Mouse (Mus musculus) thymus, adult 2 months (tissue): ENCODE data around the gene Zcwpw1.

ENCODE experiments used
- CTCF ChIP-seq: fragments of 200-500 bp; IDR thresholded peaks from 2 replicates; pipeline ENCODE4 v1.5.1; 2012; ENCODE audit warnings: mild to moderate bottlenecking, control low read depth, low read length, moderate library complexity, borderline replicate concordance; ENCODE audit not compliant: control insufficient read depth, poor library complexity, insufficient read depth; ENCODE audit errors: extremely low read depth
- POLR2A ChIP-seq: fragments of 200-500 bp; IDR thresholded peaks from 2 replicates; pipeline ENCODE4 v1.6.1; 2012; ENCODE audit warnings: mild to moderate bottlenecking, low read length, control low read depth, moderate library complexity; ENCODE audit not compliant: control insufficient read depth, poor library complexity, insufficient read depth; ENCODE audit errors: extremely low read depth

DNA sequence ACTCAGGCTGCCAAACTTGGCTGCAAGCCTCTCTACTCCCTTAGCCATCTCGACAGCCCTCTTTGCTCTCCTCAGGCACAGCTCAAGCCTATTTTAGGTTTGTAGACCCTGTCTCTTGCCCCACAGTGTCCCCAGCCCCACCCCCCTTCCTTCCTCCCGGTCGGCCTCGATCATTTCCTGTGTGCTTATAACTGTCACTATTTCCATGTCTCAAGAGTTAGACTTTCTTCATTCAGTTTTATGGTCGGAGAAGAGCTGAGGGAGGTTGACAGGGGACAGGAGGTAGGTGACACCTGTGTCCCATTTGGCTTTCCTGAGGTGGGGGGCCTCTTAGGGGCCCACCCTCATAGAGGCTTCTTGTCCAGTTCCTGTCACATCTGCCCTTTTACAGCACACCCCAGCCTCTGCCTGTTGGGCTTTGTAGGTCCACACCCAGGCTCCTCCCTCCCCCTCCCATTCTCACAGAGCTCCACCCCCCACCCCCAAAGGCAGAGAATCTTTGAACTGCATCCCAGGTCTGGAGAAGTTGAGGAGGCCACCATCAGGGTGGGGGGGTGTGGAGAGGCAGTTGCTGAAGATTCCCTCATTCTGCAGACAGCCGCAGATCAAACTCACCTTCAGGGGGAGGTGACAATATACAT, 38.3 kb upstream of the Zcwpw1 start:
- TF ChIP-seq POLR2A (no peak), CTCF (no peak)
